Mouse (Mus musculus) erythroblast, embryonic 14.5 days (primary cell): Measurements from ENCODE around the gene Mettl1.

Source experiments
- GATA1 ChIP-seq: IDR thresholded peaks from 2 replicates; pipeline ENCODE4 v1.6.1; 2012; ENCODE audit warnings: low read length, inconsistent platforms, mixed read lengths
- TAL1 ChIP-seq: IDR thresholded peaks from 3 replicates; pipeline ENCODE4 v1.6.1; 2012; ENCODE audit warnings: low read length, inconsistent platforms, mixed read lengths

- TF ChIP-seq TAL1, result no peak
- no peak for TF ChIP-seq GATA1
These were observed 44.4 kb downstream of the Mettl1 start for GRCm38 (mm10) chr10:127085633-127086032.
